Mouse (Mus musculus): ENCODE measurements around the gene Mog. TPM values are rescaled to one million over a fixed set of nuclear protein-coding genes. Genes with fewer than 3 reads are reported as not detected.

The Mog gene
- polyA plus RNA-seq, 1 experiment from 2014 or later = 0.13 TPM

GRCm38 (mm10) chr17:37063686-37064495 is 40.7 kb upstream of the Mog start:
- H3K27me3 ChIP-seq (ENCODE audit: insufficient read depth, low read length) = no peaks in the 10 kb centered on the region
- no peaks in the 10 kb centered on the region for H3K4me1 ChIP-seq (ENCODE audit: insufficient read depth)
- WGBS = 75% methylated on average over 11 of the region's 11 CpGs
- peak; percentile 30; the same call in 1 of the 2 replicates for ATAC-seq (ENCODE audit: insufficient read depth)
- peak; percentile 62 for DNase-seq
- no peaks in the 10 kb centered on the region for H3K9me3 ChIP-seq (ENCODE audit: low read depth, low read length)
- H3K9ac ChIP-seq = no peak overlapping the region
- no peak overlapping the region for H3K27ac ChIP-seq (ENCODE audit: low read depth)
- H3K4me2 ChIP-seq = no peak overlapping the region
- peaks cover 92% of the 10 kb centered on the region for H3K36me3 ChIP-seq (ENCODE audit: insufficient read depth)
- H3K4me3 ChIP-seq (ENCODE audit: low read depth, low read length) = no peak overlapping the region
- no peak for TF ChIP-seq CTCF (IDR thresholded peaks at IDR 0.05; ENCODE audit: low read depth)

- no peaks in the 10 kb centered on the region for H3K4me1 ChIP-seq (ENCODE audit: insufficient read depth)
- H3K36me3 ChIP-seq (ENCODE audit: insufficient read depth) = peaks cover 84% of the 10 kb centered on the region
- ATAC-seq (ENCODE audit: insufficient read depth) = no peak
- no peak overlapping the region for H3K9ac ChIP-seq
- WGBS = 78% methylated on average over 10 of the region's 10 CpGs
- no peak overlapping the region for H3K4me3 ChIP-seq (ENCODE audit: low read depth, low read length)
- no peaks in the 10 kb centered on the region for H3K27me3 ChIP-seq (ENCODE audit: insufficient read depth, low read length)
- no peak overlapping the region for H3K27ac ChIP-seq (ENCODE audit: low read depth)
- no peak for DNase-seq
- H3K9me3 ChIP-seq (ENCODE audit: low read depth, low read length) = no peaks in the 10 kb centered on the region
- H3K4me2 ChIP-seq = no peak overlapping the region
- TF ChIP-seq CTCF (IDR thresholded peaks at IDR 0.05; ENCODE audit: low read depth) = no peak
Observed at GRCm38 (mm10) chr17:37063063-37063462, 39.9 kb upstream of the Mog start.

GRCm38 (mm10) chr17:37062101-37062641 is 39.0 kb upstream of the Mog start:
- Histone ChIP-seq H3K9ac (no peak overlapping the region), H3K27ac (ENCODE audit: low read depth) (no peak overlapping the region), H3K4me3 (ENCODE audit: low read depth, low read length) (no peak overlapping the region), H3K27me3 (ENCODE audit: insufficient read depth, low read length) (no peaks in the 10 kb centered on the region), H3K9me3 (ENCODE audit: low read depth, low read length) (no peaks in the 10 kb centered on the region), H3K36me3 (ENCODE audit: insufficient read depth) (peaks cover 75% of the 10 kb centered on the region), H3K4me1 (ENCODE audit: insufficient read depth) (no peaks in the 10 kb centered on the region), H3K4me2 (no peak overlapping the region)
- no peak for TF ChIP-seq CTCF (IDR thresholded peaks at IDR 0.05; ENCODE audit: low read depth)
- ATAC-seq (ENCODE audit: insufficient read depth) = no peak
- no peak for DNase-seq
- 88% methylated on average over 10 of the region's 10 CpGs for WGBS

GRCm38 (mm10) chr17:37061435-37061834 is 38.2 kb upstream of the Mog start:
- H3K27me3 ChIP-seq (ENCODE audit: insufficient read depth, low read length) = no peaks in the 10 kb centered on the region
- no peak for TF ChIP-seq CTCF (IDR thresholded peaks at IDR 0.05; ENCODE audit: low read depth)
- DNase-seq = no peak
- H3K4me3 ChIP-seq (ENCODE audit: low read depth, low read length) = no peak overlapping the region
- no peak for ATAC-seq (ENCODE audit: insufficient read depth)
- peaks cover 75% of the 10 kb centered on the region for H3K36me3 ChIP-seq (ENCODE audit: insufficient read depth)
- no peaks in the 10 kb centered on the region for H3K9me3 ChIP-seq (ENCODE audit: low read depth, low read length)
- no peak overlapping the region for H3K27ac ChIP-seq (ENCODE audit: low read depth)
- no peak overlapping the region for H3K9ac ChIP-seq
- H3K4me2 ChIP-seq = no peak overlapping the region
- 83% methylated on average over 3 of the region's 3 CpGs for whole genome bisulfite sequencing
- no peaks in the 10 kb centered on the region for H3K4me1 ChIP-seq (ENCODE audit: insufficient read depth)

GRCm38 (mm10) chr17:37056957-37057356 is 33.8 kb upstream of the Mog start:
- TF ChIP-seq CTCF (IDR thresholded peaks at IDR 0.05; ENCODE audit: low read depth) = no peak
- ATAC-seq (ENCODE audit: insufficient read depth) (no peak), DNase-seq (no peak)
- Histone ChIP-seq H3K4me2 (no peak overlapping the region), H3K27ac (ENCODE audit: low read depth) (no peak overlapping the region), H3K36me3 (ENCODE audit: insufficient read depth) (peaks cover 60% of the 10 kb centered on the region), H3K27me3 (ENCODE audit: insufficient read depth, low read length) (no peaks in the 10 kb centered on the region), H3K4me1 (ENCODE audit: insufficient read depth) (no peaks in the 10 kb centered on the region), H3K9me3 (ENCODE audit: low read depth, low read length) (no peaks in the 10 kb centered on the region), H3K9ac (no peak overlapping the region), H3K4me3 (ENCODE audit: low read depth, low read length) (no peak overlapping the region)
- WGBS = 83% methylated on average over 6 of the region's 6 CpGs

GRCm38 (mm10) chr17:37051745-37052144 is 28.5 kb upstream of the Mog start:
- Histone ChIP-seq H3K27me3 (ENCODE audit: insufficient read depth, low read length) (no peaks in the 10 kb centered on the region; the same call in 1 of the 2 replicates), H3K9me3 (ENCODE audit: low read depth, low read length) (no peaks in the 10 kb centered on the region), H3K4me3 (ENCODE audit: low read depth, low read length) (no peak overlapping the region), H3K4me1 (ENCODE audit: insufficient read depth) (0 out of 2 replicates have a peak, but pooled peaks cover 5% of the 10 kb centered on the region), H3K36me3 (ENCODE audit: insufficient read depth) (peaks cover 30% of the 10 kb centered on the region), H3K4me2 (no peak overlapping the region), H3K9ac (no peak overlapping the region), H3K27ac (ENCODE audit: low read depth) (no peak overlapping the region)
- DNase-seq (no peak), ATAC-seq (ENCODE audit: insufficient read depth) (no peak)
- TF ChIP-seq CTCF (IDR thresholded peaks at IDR 0.05; ENCODE audit: low read depth) = no peak
- WGBS = 56% methylated on average over 4 of the region's 4 CpGs

GRCm38 (mm10) chr17:37050876-37051275 is 27.7 kb upstream of the Mog start:
- Histone ChIP-seq H3K4me2 (peak overlapping the region; percentile 83), H3K9ac (peak overlapping the region; percentile 72), H3K4me3 (ENCODE audit: low read depth, low read length) (peak overlapping the region; percentile 50), H3K9me3 (ENCODE audit: low read depth, low read length) (no peaks in the 10 kb centered on the region), H3K4me1 (ENCODE audit: insufficient read depth) (0 out of 2 replicates have a peak, but pooled peaks cover 6% of the 10 kb centered on the region), H3K27me3 (ENCODE audit: insufficient read depth, low read length) (no peaks in the 10 kb centered on the region; the same call in 1 of the 2 replicates), H3K27ac (ENCODE audit: low read depth) (no peak overlapping the region), H3K36me3 (ENCODE audit: insufficient read depth) (peaks cover 21% of the 10 kb centered on the region; the same call in 1 of the 2 replicates)
- TF ChIP-seq CTCF (IDR thresholded peaks at IDR 0.05; ENCODE audit: low read depth) = no peak
- WGBS = 2% methylated on average over 26 of the region's 27 CpGs
- DNase-seq (peak; percentile 18), ATAC-seq (ENCODE audit: insufficient read depth) (peak; percentile 5; the same call in 1 of the 2 replicates)
